Mouse (Mus musculus) fibroblast of lung, adult 2 months (primary cell): ENCODE data around the gene Naa20.

ENCODE experiments used
- DNase-seq: peaks from one replicate; pipeline ENCODE4 v3.0.0-alpha.2; 2011; ENCODE audit warnings: low read depth

The Naa20 gene

DNA sequence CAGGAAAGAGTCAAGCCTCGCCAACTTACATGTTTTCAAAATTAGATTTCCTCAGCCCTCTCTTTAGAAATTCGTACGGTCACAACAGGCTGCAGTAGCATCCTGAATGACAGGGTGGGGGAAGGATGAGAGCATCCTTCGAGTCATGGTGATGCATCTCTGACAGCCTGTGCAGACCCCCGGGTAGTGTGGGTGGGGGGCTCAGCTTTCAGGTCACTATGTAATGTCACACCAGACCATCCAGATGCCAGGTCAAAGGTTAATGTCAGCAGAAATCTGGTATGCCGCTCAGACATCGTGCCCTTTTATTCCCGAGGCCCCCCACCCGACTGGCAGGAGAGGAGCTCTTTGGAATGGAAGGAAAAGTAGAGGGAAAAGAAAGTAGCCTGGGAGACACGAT is 48.3 kb downstream of the Naa20 start:
- DNase-seq, result no peak

- no peak for DNase-seq
Observed at GRCm38 (mm10) chr2:145952726-145953125, 50.8 kb downstream of the Naa20 start.

GRCm38 (mm10) chr2:145955844-145956243 is 53.9 kb downstream of the Naa20 start:
- no peak for DNase-seq

- no peak for DNase-seq
Observed at GRCm38 (mm10) chr2:145956318-145956717, 54.4 kb downstream of the Naa20 start.

DNA sequence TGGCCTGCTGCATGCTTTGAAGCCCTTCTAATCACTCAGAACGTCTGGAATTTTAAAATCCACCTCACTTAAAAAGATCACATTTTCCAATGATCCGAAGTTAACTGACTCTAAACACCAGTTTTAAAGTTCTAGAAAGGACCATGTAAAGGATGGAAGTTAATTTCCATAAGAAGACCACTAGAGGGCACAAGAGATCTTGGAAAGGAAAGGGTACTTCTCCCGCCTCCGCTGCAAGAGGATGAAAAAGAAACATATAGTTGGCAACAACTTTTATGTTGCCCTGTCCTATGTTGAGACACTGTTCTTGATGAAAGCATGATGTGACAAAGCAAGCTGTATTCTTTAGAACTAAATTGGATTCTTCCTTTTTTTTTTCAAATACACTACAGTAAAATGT is 55.6 kb downstream of the Naa20 start:
- DNase-seq, result no peak

DNA sequence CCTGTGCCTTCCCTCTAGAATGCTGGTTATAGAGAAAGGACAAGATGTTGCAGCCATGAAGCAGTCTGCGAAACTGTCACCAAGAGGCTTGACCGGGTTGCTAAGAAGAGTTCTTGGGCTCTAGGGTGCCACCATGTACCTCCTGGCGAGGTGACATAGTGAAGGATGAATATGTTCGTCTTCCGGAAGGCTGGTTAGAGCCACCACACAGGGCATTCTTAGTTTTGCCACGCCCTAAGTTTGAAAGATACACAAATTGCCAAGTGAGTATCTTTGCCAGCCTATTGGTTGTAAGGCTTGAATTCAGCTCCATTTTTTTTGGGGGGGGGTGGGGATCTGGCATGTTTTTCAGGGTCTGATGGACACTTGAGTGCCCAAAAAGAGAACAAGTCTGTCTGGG is 56.2 kb downstream of the Naa20 start:
- DNase-seq, result no peak

GRCm38 (mm10) chr2:145958551-145958950 is 56.7 kb downstream of the Naa20 start:
- no peak for DNase-seq

GRCm38 (mm10) chr2:145961861-145962260 is 60.0 kb downstream of the Naa20 start:
- DNase-seq, result no peak
